Mouse (Mus musculus) spleen, adult 2 months (tissue): Measurements from ENCODE around the gene Ppp1ca. TPM values are rescaled to one million over a fixed set of nuclear protein-coding genes. Genes with fewer than 3 reads are reported as not detected.

Experiments used
- DNase-seq, 2 experiments: peaks; one replicate each; pipeline versions ENCODE4 v3.0.0 to v3.0.0-alpha.2; 2012 to 2021; ENCODE audit warnings: low spot score in 2 of 2, low read depth in 1 of 2
- H3K27ac ChIP-seq: fragments of 200-500 bp; 2 replicates; pipeline ENCODE4 v1.5.1; 2012; ENCODE audit warnings: low read length, inconsistent platforms; ENCODE audit not compliant: insufficient read depth
- H3K27me3 ChIP-seq: fragments of 200-500 bp; 2 replicates; pipeline ENCODE4 v1.6.1; 2012; ENCODE audit warnings: mild to moderate bottlenecking, moderate library complexity, low read length, inconsistent platforms; ENCODE audit not compliant: control insufficient read depth, insufficient read depth
- H3K36me3 ChIP-seq: fragments of 200-500 bp; 2 replicates; pipeline ENCODE4 v1.6.1; 2012; ENCODE audit warnings: mild to moderate bottlenecking, low read length, inconsistent platforms; ENCODE audit not compliant: control insufficient read depth, insufficient read depth
- H3K4me1 ChIP-seq: fragments of 200-500 bp; 2 replicates; pipeline ENCODE4 v1.6.1; 2011; ENCODE audit warnings: inconsistent platforms; ENCODE audit not compliant: control insufficient read depth, insufficient read depth, insufficient read length
- H3K4me3 ChIP-seq: fragments of 200-500 bp; 2 replicates; pipeline ENCODE4 v1.5.1; 2011; ENCODE audit warnings: mild to moderate bottlenecking, inconsistent platforms; ENCODE audit not compliant: insufficient read depth, insufficient read length; ENCODE audit errors: extremely low read depth
- CTCF ChIP-seq: fragments of 200-500 bp; IDR thresholded peaks from 2 replicates; pipeline ENCODE4 v1.5.1; 2011; ENCODE audit warnings: mild to moderate bottlenecking, inconsistent platforms; ENCODE audit not compliant: insufficient read depth, insufficient read length, insufficient replicate concordance; ENCODE audit errors: extremely low read depth
- POLR2A ChIP-seq: fragments of 200-500 bp; IDR thresholded peaks from 2 replicates; pipeline ENCODE4 v1.6.1; 2011; ENCODE audit warnings: low read depth, low read length, inconsistent platforms
- WGBS: fragments of 180-500 bp; shearing (Covaris S2); methylation state at CpG from one replicate; pipeline ENCODE4 v1.1.7; 2018; 5-methylcytosine and 5-hydroxymethylcytosine counted together
- polyA plus RNA-seq: library from polyadenylated mRNA; depleted of rRNA; stranded (reverse); fragments of >200 nt; gene quantifications from 2 replicates; pipeline ENCODE4 v1.2.3, GENCODE M21; 2012

The Ppp1ca gene
- polyA plus RNA-seq, 1 experiment = 481 TPM

- H3K27me3 ChIP-seq = no peaks in the 10 kb centered on the region
- peaks cover 55% of the 10 kb centered on the region for H3K4me1 ChIP-seq
- H3K4me3 ChIP-seq = no peak overlapping the region
- peaks cover 47% of the 10 kb centered on the region for H3K36me3 ChIP-seq
- peak overlapping the region; percentile 94; the same call in 1 of the 2 replicates for H3K27ac ChIP-seq
- TF ChIP-seq POLR2A (no peak), CTCF (no peak)
- WGBS = 82% methylated on average over 2 of the region's 2 CpGs
- DNase-seq = no peak
Observed at GRCm38 (mm10) chr19:4183689-4184088, 8.2 kb upstream of the Ppp1ca start.

GRCm38 (mm10) chr19:4184976-4185975 is 6.6 kb upstream of the Ppp1ca start:
- Histone ChIP-seq H3K27ac (peak overlapping the region; percentile 94), H3K4me3 (peak overlapping the region; percentile 12; the same call in 1 of the 2 replicates), H3K4me1 (peaks cover 59% of the 10 kb centered on the region), H3K36me3 (peaks cover 52% of the 10 kb centered on the region), H3K27me3 (no peaks in the 10 kb centered on the region)
- DNase-seq = peak in 1 of 2 experiments; percentile 82
- 9% methylated on average over 15 of the region's 15 CpGs for WGBS
- TF ChIP-seq CTCF (no peak), POLR2A (no peak; the same call in 1 of the 2 replicates)

GRCm38 (mm10) chr19:4187303-4187702 is 4.6 kb upstream of the Ppp1ca start:
- WGBS = 12% methylated on average over 3 of the region's 3 CpGs
- peak overlapping the region; percentile 94 for H3K27ac ChIP-seq

GRCm38 (mm10) chr19:4189051-4189620 is 2.7 kb upstream of the Ppp1ca start:
- Histone ChIP-seq H3K36me3 (peaks cover 42% of the 10 kb centered on the region), H3K4me1 (peaks cover 52% of the 10 kb centered on the region), H3K27me3 (no peaks in the 10 kb centered on the region), H3K4me3 (peak overlapping the region; percentile 56), H3K27ac (peak overlapping the region; percentile 98)
- DNase-seq = no peak
- 16% methylated on average over 12 of the region's 12 CpGs for WGBS
- TF ChIP-seq POLR2A (no peak), CTCF (no peak)

More at GRCm38 (mm10) chr19:4187303-4187702, 4.6 kb upstream of the Ppp1ca start:
- no peak for TF ChIP-seq POLR2A
- TF ChIP-seq CTCF = no peak
- H3K27me3 ChIP-seq = no peaks in the 10 kb centered on the region
- peaks cover 45% of the 10 kb centered on the region for H3K36me3 ChIP-seq
- peaks cover 55% of the 10 kb centered on the region for H3K4me1 ChIP-seq
- no peak for DNase-seq
- H3K4me3 ChIP-seq = peak overlapping the region; percentile 43; the same call in 1 of the 2 replicates

DNA sequence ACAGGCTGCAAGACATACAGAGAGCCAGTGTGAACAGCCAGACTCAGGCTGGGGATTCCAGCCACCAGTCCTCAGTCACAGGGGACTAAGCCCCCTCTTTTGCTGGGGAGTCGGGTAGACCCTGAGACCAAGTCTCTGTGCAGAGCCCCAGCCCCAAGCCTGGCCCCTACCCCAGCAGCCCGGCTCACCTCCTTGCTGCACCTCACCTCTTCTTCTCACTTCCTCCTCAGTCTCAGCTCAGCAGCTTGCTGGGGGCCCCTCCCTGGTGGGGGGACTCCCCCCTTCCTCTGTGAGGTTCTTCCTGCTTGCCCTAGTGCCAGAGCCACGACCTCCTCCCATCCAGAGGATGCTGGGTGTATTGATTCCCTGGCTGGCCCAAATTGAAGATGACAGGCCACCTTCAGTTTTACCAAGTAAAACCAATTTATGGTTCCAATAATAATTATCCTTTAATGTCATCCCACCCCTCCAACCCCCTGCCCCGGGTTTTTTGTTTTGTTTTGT is 982 bp upstream of the Ppp1ca start, which contains the start of gene Tbc1d10c:
TSS of gene Tbc1d10c (minus strand) at position 454 of the 504 bp plus-strand sequence.
- Histone ChIP-seq H3K36me3 (peaks cover 51% of the 10 kb centered on the region), H3K4me3 (peak within 1 kb of the TSS; percentile 89), H3K27ac (peak within 1 kb of the TSS; percentile 98), H3K27me3 (no peaks in the 10 kb centered on the region), H3K4me1 (peaks cover 41% of the 10 kb centered on the region)
- under 1% methylated on average over 4 of the region's 4 CpGs for WGBS
- no peak for TF ChIP-seq CTCF
- peak; percentile 83 for TF ChIP-seq POLR2A
- DNase-seq = peak; percentile 76 to 92

DNA sequence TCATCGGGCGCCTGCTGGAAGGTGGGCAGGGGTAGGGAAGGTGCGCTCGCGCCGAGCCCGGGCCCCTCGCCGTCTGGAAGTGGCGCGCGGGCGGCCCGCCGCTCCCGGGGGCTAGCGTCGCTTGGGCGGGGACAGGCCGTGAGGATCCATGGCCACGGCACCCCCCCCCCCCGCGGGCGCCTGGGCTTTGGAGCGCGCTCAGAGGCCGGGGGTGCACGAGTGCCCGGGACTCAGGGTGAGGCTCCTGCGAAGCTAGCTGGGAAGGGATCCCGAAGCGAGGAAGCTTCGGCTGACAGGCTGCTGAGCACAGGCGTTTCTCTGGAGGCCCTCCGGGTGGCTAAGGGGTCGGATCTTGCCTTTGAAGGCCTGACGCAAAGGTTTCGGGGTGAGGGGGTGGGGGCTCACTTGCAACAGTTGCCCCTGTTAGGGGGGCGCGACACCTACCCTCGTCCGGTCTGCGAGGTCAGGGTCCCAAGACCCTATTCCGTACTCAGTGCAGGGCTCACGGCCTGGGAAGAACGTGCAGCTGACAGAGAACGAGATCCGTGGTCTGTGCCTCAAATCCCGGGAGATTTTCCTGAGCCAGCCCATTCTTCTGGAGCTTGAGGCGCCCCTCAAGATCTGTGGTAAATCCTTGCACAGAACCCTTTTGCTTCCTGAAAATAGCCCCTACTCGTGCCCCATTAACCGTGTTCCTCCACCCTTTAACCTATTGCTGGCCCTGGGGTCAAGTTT is 553 bp downstream of the Ppp1ca start:
- H3K36me3 ChIP-seq = peaks cover 53% of the 10 kb centered on the region
- TF ChIP-seq POLR2A (no peak), CTCF (no peak)
- peak overlapping the region; percentile 94 for H3K27ac ChIP-seq
- H3K4me1 ChIP-seq = peaks cover 28% of the 10 kb centered on the region; the same call in 1 of the 2 replicates
- no peaks in the 10 kb centered on the region for H3K27me3 ChIP-seq
- 1% methylated on average over 50 of the region's 52 CpGs for WGBS
- no peak for DNase-seq
- peak overlapping the region; percentile 89 for H3K4me3 ChIP-seq
